Comparison of ENCODE assay signal across 23 mouse cellular contexts in genomic region chr14:75192427-75192826, GRCm38 (mm10). TPM values are rescaled to one million over a fixed set of nuclear protein-coding genes. Genes with fewer than 3 reads are reported as not detected.
"Had no signal": no experiment of that assay in that cellular context is flagged by ENCODE, and none has a peak within 500 bp of the region (broad histone marks: within the 10 kb centered on the region; RNA-seq: fewer than 3 reads in every experiment).

No protein-coding gene starts in this region.

- H3K4me1 ChIP-seq: midbrain, embryonic 10.5 days; midbrain, embryonic 13.5 days; neural tube, embryonic 12.5 days; neural tube, embryonic 15.5 days had no signal

- H3K27me3 ChIP-seq: liver, embryonic 13.5 days; midbrain, embryonic 13.5 days; neural tube, embryonic 12.5 days; neural tube, embryonic 15.5 days had no signal

- H3K27ac ChIP-seq: liver, embryonic 13.5 days; midbrain, embryonic 10.5 days; midbrain, embryonic 13.5 days; neural tube, embryonic 12.5 days; neural tube, embryonic 15.5 days; stomach, postnatal 0 days had no signal

- DNase-seq: kidney, adult 2 months; kidney, postnatal 10 days; kidney, postnatal 4 days; layer of hippocampus, adult 9-11 months; liver, embryonic 13.5 days; lung, adult 2 months; lung, postnatal 36 days; right cerebral cortex, adult 18-20 months; right cerebral cortex, postnatal 14 days; right cerebral cortex, postnatal 4 days; thymus, postnatal 25 days had no signal

- H3K4me3 ChIP-seq: liver, embryonic 13.5 days; megakaryocyte, embryonic 14.5 days; midbrain, embryonic 10.5 days; midbrain, embryonic 13.5 days; myocyte; neural tube, embryonic 12.5 days; neural tube, embryonic 15.5 days had no signal

- H3K36me3 ChIP-seq: liver, embryonic 13.5 days; midbrain, embryonic 10.5 days; midbrain, embryonic 13.5 days; neural tube, embryonic 12.5 days; neural tube, embryonic 15.5 days had no signal

- ATAC-seq: intestine, postnatal 0 days; lung, postnatal 0 days; midbrain, embryonic 13.5 days; midbrain, embryonic 16.5 days had no signal

RNA-seq across cellular contexts. Expression of gene Cpb2, which starts 49.7 kb away (rescaled TPM):
- polyA plus RNA-seq: limb, embryonic 11.5 days; limb, embryonic 14.5 days; lung, postnatal 0 days; midbrain, embryonic 10.5 days; midbrain, embryonic 16.5 days; myocyte; neural tube, embryonic 15.5 days had no signal
